Mouse (Mus musculus) midbrain, embryonic 14.5 days (tissue): ENCODE data around the gene BC005537. TPM values are rescaled to one million over a fixed set of nuclear protein-coding genes. Genes with fewer than 3 reads are reported as not detected.

Experiments
- ATAC-seq: fragments of 200-750 bp; cut with Nextera tagmentation; 2 replicates; pipeline ENCODE4 v1.8.0; 2017; ENCODE audit warnings: moderate number of reproducible peaks, moderate library complexity; ENCODE audit not compliant: low FRiP score, low TSS enrichment
- DNase-seq: peaks from one replicate; pipeline ENCODE4 v3.0.0-alpha.2; 2015
- H3K27ac ChIP-seq: fragments of 300-500 bp; sonication (generic); replicated peaks from 2 replicates; pipeline ENCODE4 v1.5.1; 2014; ENCODE audit warnings: mild to moderate bottlenecking, low read depth, low read length, moderate library complexity
- H3K27me3 ChIP-seq: fragments of 300-500 bp; sonication (generic); 2 replicates; pipeline ENCODE4 v1.6.1; 2014; ENCODE audit warnings: low read length, control low read depth, mixed read lengths; ENCODE audit not compliant: control insufficient read depth, insufficient read depth
- H3K36me3 ChIP-seq: fragments of 300-500 bp; sonication (generic); 2 replicates; pipeline ENCODE4 v1.6.1; 2014; ENCODE audit warnings: low read length, control low read depth; ENCODE audit not compliant: control insufficient read depth, insufficient read depth
- H3K4me1 ChIP-seq: fragments of 300-500 bp; sonication (generic); 2 replicates; pipeline ENCODE4 v1.6.1; 2014; ENCODE audit warnings: mild to moderate bottlenecking, antibody characterized with exemption, low read length, control low read depth; ENCODE audit not compliant: control insufficient read depth, insufficient read depth
- H3K4me2 ChIP-seq: fragments of 300-500 bp; sonication (generic); 2 replicates; pipeline ENCODE4 v1.6.1; 2014; ENCODE audit warnings: mild to moderate bottlenecking, low read length, moderate library complexity
- H3K4me3 ChIP-seq: fragments of 300-500 bp; sonication (generic); replicated peaks from 2 replicates; pipeline ENCODE4 v1.5.1; 2014; ENCODE audit warnings: low read depth, low read length
- H3K9ac ChIP-seq: fragments of 300-500 bp; sonication (generic); replicated peaks from 2 replicates; pipeline ENCODE4 v1.6.1; 2014; ENCODE audit warnings: mild to moderate bottlenecking, low read length, moderate library complexity
- H3K9me3 ChIP-seq: fragments of 300-500 bp; sonication (generic); 2 replicates; pipeline ENCODE4 v1.6.1; 2016; ENCODE audit warnings: low read length, control low read depth, mixed read lengths; ENCODE audit not compliant: control insufficient read depth
- WGBS: fragments of 180-500 bp; shearing (Covaris S2); extraction: QIAGEN DNeasy Blood & Tissue Kit; methylation state at CpG from one replicate; pipeline ENCODE4 v1.1.7; 2014; 5-methylcytosine and 5-hydroxymethylcytosine counted together
- polyA plus RNA-seq: library from polyadenylated mRNA; unstranded; fragments of >200 nt; fragmentation: Nextera tagmentation; extraction: Ambion mirVana; gene quantifications from 2 replicates; pipeline ENCODE4 v1.2.1, GENCODE M21; 2014

Gene BC005537
- 51.8 and 76.3 TPM in 2 replicates for polyA plus RNA-seq

DNA sequence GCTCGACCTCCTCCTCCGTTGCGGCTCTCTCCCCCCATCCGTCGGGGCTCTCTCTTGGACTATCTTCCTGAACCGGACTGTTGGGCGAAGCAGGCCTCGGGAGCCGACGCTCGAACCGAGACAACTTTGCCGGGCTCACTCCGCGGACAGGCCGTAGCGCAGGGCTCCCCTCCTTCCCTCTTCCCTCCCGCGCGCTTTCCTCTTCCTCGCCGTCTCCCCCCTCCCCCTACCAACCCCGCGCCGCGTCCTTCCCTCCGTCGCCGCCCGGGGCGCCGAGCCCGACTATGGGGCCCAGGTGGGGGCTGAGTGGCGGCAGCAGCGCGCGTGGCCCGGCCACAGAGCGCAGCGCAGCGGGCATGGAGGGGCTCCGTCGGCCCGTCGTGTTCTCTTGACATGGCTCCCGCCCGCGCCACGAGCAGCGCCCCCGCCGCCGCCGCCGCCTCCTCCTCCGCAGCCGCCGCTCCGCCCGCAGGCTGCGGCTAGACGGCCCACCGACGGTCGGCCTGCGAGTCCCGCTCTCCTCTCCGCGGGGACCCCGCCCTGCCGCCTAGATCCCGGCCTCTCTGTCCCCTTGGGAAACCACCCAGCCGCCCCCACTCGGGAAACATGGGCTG lies at the start of gene BC005537:
Gene BC005537, plus strand, starts transcription at position 350 of the 614 bp plus-strand sequence.
- ATAC-seq (peak; percentile 74), DNase-seq (peak; percentile 80)
- Histone ChIP-seq H3K4me1 (peaks cover 22% of the 10 kb centered on the region), H3K4me2 (peak within 1 kb of the TSS; percentile 67), H3K4me3 (peak within 1 kb of the TSS; percentile 99), H3K27me3 (no peaks in the 10 kb centered on the region), H3K9me3 (no peaks in the 10 kb centered on the region), H3K9ac (peak within 1 kb of the TSS; percentile 94), H3K36me3 (peaks cover 8% of the 10 kb centered on the region), H3K27ac (peak within 1 kb of the TSS; percentile 98)
- WGBS = under 1% methylated on average over 56 of the region's 74 CpGs

DNA sequence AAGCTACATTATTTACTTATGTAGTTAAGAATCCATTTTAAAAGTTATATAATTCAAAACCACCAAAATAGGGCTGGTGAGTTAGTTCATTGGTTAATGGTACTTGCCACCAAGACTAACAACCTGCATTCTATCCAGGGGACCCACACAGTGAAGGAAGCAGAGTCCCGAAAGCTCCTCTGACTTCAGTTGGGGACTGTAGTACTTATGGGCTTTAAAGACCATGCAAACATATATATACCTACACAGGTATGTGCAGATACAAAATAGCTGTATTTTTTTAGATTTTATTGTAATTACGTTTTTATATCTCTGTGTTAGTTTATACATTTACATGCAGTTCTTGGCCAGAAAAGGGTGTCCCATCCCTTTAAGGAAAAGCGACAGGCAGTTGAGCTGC lies 44.7 kb upstream of the BC005537 start:
- H3K27me3 ChIP-seq = no peaks in the 10 kb centered on the region
- H3K9me3 ChIP-seq = no peaks in the 10 kb centered on the region
- H3K4me2 ChIP-seq = no peak overlapping the region
- H3K4me1 ChIP-seq = 0 out of 2 replicates have a peak, but pooled peaks cover 3% of the 10 kb centered on the region
- ATAC-seq (no peak), DNase-seq (no peak)
- no peak overlapping the region for H3K4me3 ChIP-seq
- H3K36me3 ChIP-seq = no peaks in the 10 kb centered on the region
- no peak overlapping the region for H3K27ac ChIP-seq
- WGBS = 95% methylated on average over 3 of the region's 3 CpGs
- H3K9ac ChIP-seq = no peak overlapping the region

- 94% methylated on average over 12 of the region's 12 CpGs for WGBS
- no peak overlapping the region for H3K4me2 ChIP-seq
- no peak overlapping the region for H3K27ac ChIP-seq
- H3K27me3 ChIP-seq = no peaks in the 10 kb centered on the region
- 0 out of 2 replicates have a peak, but pooled peaks cover 3% of the 10 kb centered on the region for H3K4me1 ChIP-seq
- ATAC-seq = no peak
- H3K4me3 ChIP-seq = no peak overlapping the region
- no peaks in the 10 kb centered on the region for H3K36me3 ChIP-seq
- DNase-seq = no peak
- no peak overlapping the region for H3K9ac ChIP-seq
- no peaks in the 10 kb centered on the region for H3K9me3 ChIP-seq
These were observed 43.5 kb upstream of the BC005537 start for GRCm38 (mm10) chr13:24757820-24758564.

DNA sequence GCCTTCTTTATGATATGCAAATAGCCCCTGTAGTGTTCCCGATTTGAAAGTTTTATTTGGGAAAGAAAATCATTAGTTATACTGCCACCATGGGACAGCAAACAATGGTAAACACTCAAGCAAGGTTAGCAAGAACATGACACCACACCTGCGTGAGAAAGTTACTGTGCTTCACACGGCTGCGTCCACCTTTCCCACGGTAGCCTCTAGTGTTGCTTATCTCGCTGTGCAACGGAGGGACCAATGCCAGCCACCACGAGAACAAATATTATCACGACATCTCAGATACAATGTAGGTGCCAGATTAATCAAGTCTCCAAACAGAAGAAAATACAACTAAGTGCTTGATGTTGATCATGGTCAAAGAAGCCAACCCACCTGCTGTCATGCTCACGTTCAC lies 42.0 kb upstream of the BC005537 start:
- Histone ChIP-seq H3K4me1 (0 out of 2 replicates have a peak, but pooled peaks cover 3% of the 10 kb centered on the region), H3K4me3 (no peak overlapping the region), H3K27ac (no peak overlapping the region), H3K4me2 (no peak overlapping the region), H3K36me3 (no peaks in the 10 kb centered on the region), H3K27me3 (no peaks in the 10 kb centered on the region), H3K9me3 (no peaks in the 10 kb centered on the region), H3K9ac (no peak overlapping the region)
- ATAC-seq = no peak
- 96% methylated on average over 10 of the region's 10 CpGs for WGBS
- no peak for DNase-seq

DNA sequence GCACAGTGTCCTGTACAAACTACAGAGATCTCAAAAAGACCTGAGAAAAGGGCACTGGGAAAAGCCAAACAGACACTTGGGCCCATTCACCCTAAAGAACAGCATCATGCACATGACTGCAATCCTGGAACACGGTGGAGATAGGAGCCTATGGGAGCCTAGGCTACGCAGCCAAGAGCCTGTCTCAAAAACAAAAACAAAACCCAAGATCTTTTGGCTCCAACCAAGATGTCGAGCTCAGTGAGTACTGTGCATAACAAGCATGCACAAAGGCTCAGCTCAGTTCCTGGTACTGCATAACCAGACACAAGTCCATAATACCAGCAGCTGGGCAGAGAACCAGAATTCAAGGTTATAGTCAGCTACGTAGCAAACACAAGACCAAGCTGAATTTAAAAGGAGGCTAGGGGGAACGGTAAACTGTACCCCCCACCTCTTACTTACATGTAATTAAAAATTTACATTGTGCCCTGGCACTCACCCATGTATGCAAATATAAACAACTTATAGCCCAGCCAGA lies 41.0 kb upstream of the BC005537 start:
- Histone ChIP-seq H3K27me3 (no peaks in the 10 kb centered on the region), H3K36me3 (no peaks in the 10 kb centered on the region), H3K4me3 (no peak overlapping the region), H3K4me2 (peak overlapping the region; percentile 73), H3K4me1 (0 out of 2 replicates have a peak, but pooled peaks cover 3% of the 10 kb centered on the region), H3K9ac (no peak overlapping the region), H3K27ac (no peak overlapping the region), H3K9me3 (no peaks in the 10 kb centered on the region)
- DNase-seq (no peak), ATAC-seq (no peak)
- WGBS = 69% methylated on average over 5 of the region's 5 CpGs

GRCm38 (mm10) chr13:24761083-24761402 lies 40.4 kb upstream of the BC005537 start:
- H3K9me3 ChIP-seq = no peaks in the 10 kb centered on the region
- ATAC-seq = peak; percentile 26; the same call in 1 of the 2 replicates
- H3K4me3 ChIP-seq = peak overlapping the region; percentile 98
- peak overlapping the region; percentile 73 for H3K4me2 ChIP-seq
- 6% methylated on average over 10 of the region's 10 CpGs for WGBS
- DNase-seq = no peak
- 0 out of 2 replicates have a peak, but pooled peaks cover 3% of the 10 kb centered on the region for H3K4me1 ChIP-seq
- no peaks in the 10 kb centered on the region for H3K27me3 ChIP-seq
- H3K27ac ChIP-seq = no peak overlapping the region
- 0 out of 2 replicates have a peak overlapping the region, but pooled peaks have one; percentile 54 for H3K9ac ChIP-seq
- H3K36me3 ChIP-seq = no peaks in the 10 kb centered on the region

DNA sequence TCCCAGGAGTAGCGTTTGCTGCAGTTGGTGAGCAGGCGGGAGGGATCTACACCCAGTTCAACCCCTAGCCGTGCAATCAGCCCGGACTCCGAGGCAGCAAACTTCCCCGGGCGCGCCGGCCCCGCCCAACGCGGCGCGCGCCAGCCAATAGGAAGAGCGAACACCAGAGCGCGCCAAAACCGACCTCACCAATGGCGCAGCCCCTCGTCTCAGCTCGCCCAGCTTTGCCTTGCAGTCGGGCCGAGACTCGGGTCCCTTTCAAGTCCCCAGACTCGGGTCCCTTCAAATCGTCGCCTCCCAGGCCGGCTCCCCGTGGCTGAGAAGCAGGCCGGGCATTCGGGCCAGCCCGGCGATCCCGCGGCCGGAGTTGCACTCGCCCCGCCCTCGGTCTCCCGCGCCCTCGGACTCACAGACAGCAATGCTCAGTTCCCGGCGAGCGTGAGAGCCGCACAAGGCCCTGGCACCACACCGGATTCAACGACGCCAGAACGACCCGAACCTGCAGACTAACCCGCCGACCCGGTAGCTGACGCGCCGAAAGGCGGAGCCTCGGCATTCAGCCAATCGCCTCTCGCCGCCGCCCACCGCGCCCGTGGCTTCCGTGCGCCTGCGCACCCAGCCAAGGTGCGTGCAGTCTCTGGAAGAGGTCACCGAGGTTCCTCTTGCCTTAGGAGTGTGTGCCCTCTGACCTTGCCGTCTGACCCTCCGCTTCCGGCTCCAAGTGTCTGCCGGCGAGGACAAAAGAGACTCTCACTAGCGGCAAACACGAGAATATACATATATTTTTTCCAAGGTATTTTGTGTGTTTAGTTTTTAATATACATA lies 39.8 kb upstream of the BC005537 start, which contains the start of gene Gmnn:
Gene Gmnn, minus strand, starts transcription at position 521 of the 825 bp plus-strand sequence.
- ATAC-seq (peak; percentile 97), DNase-seq (peak; percentile 91)
- WGBS = under 1% methylated on average over 79 of the region's 79 CpGs
- Histone ChIP-seq H3K27ac (peak within 1 kb of the TSS; percentile 55; the same call in 1 of the 2 replicates), H3K9me3 (no peaks in the 10 kb centered on the region), H3K4me3 (peak within 1 kb of the TSS; percentile 98), H3K4me1 (0 out of 2 replicates have a peak, but pooled peaks cover 3% of the 10 kb centered on the region), H3K9ac (peak within 1 kb of the TSS; percentile 54), H3K27me3 (no peaks in the 10 kb centered on the region), H3K4me2 (peak within 1 kb of the TSS; percentile 73), H3K36me3 (no peaks in the 10 kb centered on the region)

- no peak overlapping the region for H3K27ac ChIP-seq
- H3K27me3 ChIP-seq = no peaks in the 10 kb centered on the region
- H3K4me2 ChIP-seq = peak overlapping the region; percentile 73
- no peaks in the 10 kb centered on the region for H3K9me3 ChIP-seq
- H3K4me1 ChIP-seq = 0 out of 2 replicates have a peak, but pooled peaks cover 3% of the 10 kb centered on the region
- H3K4me3 ChIP-seq = peak overlapping the region; percentile 98
- DNase-seq = no peak
- no peaks in the 10 kb centered on the region for H3K36me3 ChIP-seq
- WGBS = 42% methylated on average over 4 of the region's 4 CpGs
- ATAC-seq = peak; percentile 22; the same call in 1 of the 2 replicates
- H3K9ac ChIP-seq = no peak overlapping the region
These were observed 39.2 kb upstream of the BC005537 start for GRCm38 (mm10) chr13:24762254-24762653.
